21 mouse cellular contexts compared by ENCODE assay signal in genomic region chr17:32132087-32132486, GRCm38 (mm10). TPM values are rescaled to one million over a fixed set of nuclear protein-coding genes. Genes with fewer than 3 reads are reported as not detected.
DNase-seq lines count a peak whose midpoint lies in the region; ATAC-seq lines count a peak whose summit lies in the region.
"Had no signal": no experiment of that assay in that cellular context is flagged by ENCODE, and none has a peak within 500 bp of the region (broad histone marks: within the 10 kb centered on the region; RNA-seq: fewer than 3 reads in every experiment).

No protein-coding gene starts in this region.

- peaks cover 12% of the 10 kb centered on the region for H3K9me3 ChIP-seq in megakaryocyte, embryonic 14.5 days
- H3K9me3 ChIP-seq: kidney, embryonic 15.5 days; liver, embryonic 15.5 days; midbrain, embryonic 12.5 days; neural tube, embryonic 12.5 days had no signal

- no peak for ATAC-seq in megakaryocyte, adult 5-6 weeks (ENCODE audit: poor library complexity, severe bottlenecking)
- ATAC-seq in frontal cortex, adult (ENCODE audit: low TSS enrichment): no peak
- ATAC-seq: lung, postnatal 0 days had no signal

- peak overlapping the region; percentile 62 for H3K4me3 ChIP-seq in megakaryocyte, embryonic 14.5 days (replicated peaks)
- H3K4me3 ChIP-seq: kidney, embryonic 15.5 days; liver, embryonic 15.5 days; midbrain, embryonic 12.5 days; neural tube, embryonic 12.5 days had no signal

- H3K4me1 ChIP-seq in megakaryocyte, embryonic 14.5 days: peaks cover 21% of the 10 kb centered on the region
- H3K4me1 ChIP-seq: kidney, embryonic 15.5 days; liver, embryonic 15.5 days; midbrain, embryonic 12.5 days; neural tube, embryonic 12.5 days had no signal

- peaks cover 2% of the 10 kb centered on the region for H3K27me3 ChIP-seq in megakaryocyte, embryonic 14.5 days (replicated peaks)
- H3K27me3 ChIP-seq: kidney, embryonic 15.5 days; liver, embryonic 15.5 days; midbrain, embryonic 12.5 days; neural tube, embryonic 12.5 days had no signal

- H3K36me3 ChIP-seq in megakaryocyte, embryonic 14.5 days (replicated peaks; ENCODE audit: low read length): peaks cover 50% of the 10 kb centered on the region
- H3K36me3 ChIP-seq: liver, embryonic 15.5 days had no signal

- DNase-seq in cerebellum, adult 11-12 months: peak; percentile 66
- DNase-seq in cerebellum, postnatal 10 days: peak; percentile 90 to 94
- DNase-seq in thymus, postnatal 0 days (ENCODE audit: low spot score): no peak
- DNase-seq in gastrocnemius, postnatal 4 days (ENCODE audit: low spot score in 2 of 2): no peak
- DNase-seq: adrenal gland, adult 2 months; B cell, adult 2 months; gastrocnemius, postnatal 36 days; heart, postnatal 4 days; kidney, adult 11 months; kidney, postnatal 36 days; right cerebral cortex, postnatal 14 days had no signal

RNA-seq across cellular contexts. Expression of gene Notch3, which starts 34.6 kb away (rescaled TPM):
- polyA plus RNA-seq in megakaryocyte, embryonic 14.5 days (2012; ENCODE audit: insufficient read depth, low replicate concordance): 0.23 and 1.4 TPM in 2 replicates
- total RNA-seq in megakaryocyte, adult 5-6 weeks (2015): 0.18 TPM in 1 of 2 replicates, not detected in the other
- 0.04 and 0.08 TPM in 2 replicates for total RNA-seq in megakaryocyte, adult 5-6 weeks (2017)
- polyA plus RNA-seq in thymus, postnatal 0 days (2015; fragmentation: Nextera tagmentation; extraction: Ambion mirVana): 10.6 and 12.6 TPM in 2 replicates
- 10 to 100 TPM; 68.4 to 68.9 TPM for total RNA-seq in gastrocnemius, postnatal 4 days (2021)
- polyA plus RNA-seq: macrophage had no signal

RNA-seq across cellular contexts. Expression of gene Ephx3, which starts 57.3 kb away (rescaled TPM):
- polyA plus RNA-seq in megakaryocyte, embryonic 14.5 days (2012; ENCODE audit: insufficient read depth, low replicate concordance): not detected in 2 replicates
- total RNA-seq in megakaryocyte, adult 5-6 weeks (2015): 0.07 and 0.23 TPM in 2 replicates
- total RNA-seq in megakaryocyte, adult 5-6 weeks (2017): 0.20 TPM in 1 of 2 replicates, not detected in the other
- 0.62 and 0.68 TPM in 2 replicates for polyA plus RNA-seq in thymus, postnatal 0 days (2015; fragmentation: Nextera tagmentation; extraction: Ambion mirVana)
- under 1 TPM; 0.17 to 0.31 TPM for total RNA-seq in gastrocnemius, postnatal 4 days (2021)
- polyA plus RNA-seq: embryonic facial prominence, embryonic 11.5 days; macrophage had no signal

Comparison
In these comparisons a context has a peak if more than half of its experiments do, and no peak if none do; other contexts are left out.
1. DNase-seq: peak in cerebellum, adult 11-12 months (single experiment) and cerebellum, postnatal 10 days (2 of 2); none in thymus, postnatal 0 days (single experiment) and gastrocnemius, postnatal 4 days (0 of 2).
2. RNA of gene Notch3, which starts 34.6 kb away (total RNA-seq): 68.4 to 68.9 TPM in gastrocnemius, postnatal 4 days; 0.04 to 0.18 TPM in megakaryocyte, adult 5-6 weeks; every median in the first group is over 10 times any median in the second.